Mouse (Mus musculus) liver, embryonic 12.5 days (tissue): ENCODE measurements at regions not wholly inside any gene's neighbourhood (a gene's known extent, or its start where the extent isn't known, plus 50 kb on each side); places are given as distances from the start of the nearest gene placed in this dataset.
A peak's percentile ranks its signal among the peaks of the same experiment; 100 is the strongest.
"Not testable (repeated sequence)": the region's sequence is repeated elsewhere in the genome, so short reads cannot be mapped to it uniquely, and the experiment has no call there.

Experiments used
- ATAC-seq: fragments of 200-750 bp; cut with Nextera tagmentation; 2 replicates; pipeline ENCODE4 v1.8.0; 2017; ENCODE audit warnings: moderate number of reproducible peaks, mild to moderate bottlenecking, moderate library complexity
- H3K27ac ChIP-seq: fragments of 300-500 bp; sonication (generic); 2 replicates; pipeline ENCODE4 v1.5.1; 2016; ENCODE audit warnings: mild to moderate bottlenecking
- H3K27me3 ChIP-seq: fragments of 300-500 bp; sonication (generic); replicated peaks from 2 replicates; pipeline ENCODE4 v1.6.1; 2016; ENCODE audit warnings: mild to moderate bottlenecking, moderate library complexity
- H3K36me3 ChIP-seq: fragments of 300-500 bp; sonication (generic); 2 replicates; pipeline ENCODE4 v1.6.1; 2016; ENCODE audit warnings: mild to moderate bottlenecking, moderate library complexity
- H3K4me1 ChIP-seq: fragments of 300-500 bp; sonication (generic); 2 replicates; pipeline ENCODE4 v1.6.1; 2016
- H3K4me2 ChIP-seq: fragments of 300-500 bp; sonication (generic); 2 replicates; pipeline ENCODE4 v1.6.1; 2016; ENCODE audit warnings: mild to moderate bottlenecking, moderate library complexity
- H3K4me3 ChIP-seq: fragments of 300-500 bp; sonication (generic); 2 replicates; pipeline ENCODE4 v1.5.1; 2016; ENCODE audit warnings: mild to moderate bottlenecking, moderate library complexity
- H3K9ac ChIP-seq: fragments of 300-500 bp; sonication (generic); 2 replicates; pipeline ENCODE4 v1.6.1; 2016; ENCODE audit warnings: mild to moderate bottlenecking, moderate library complexity
- H3K9me3 ChIP-seq: fragments of 300-500 bp; sonication (generic); replicated peaks from 2 replicates; pipeline ENCODE4 v1.6.1; 2016; ENCODE audit warnings: mild to moderate bottlenecking, moderate library complexity
- WGBS: fragments of 180-500 bp; shearing (Covaris S2); methylation state at CpG from one replicate; pipeline ENCODE4 v1.1.7; 2016; ENCODE audit not compliant: insufficient replicate concordance; 5-methylcytosine and 5-hydroxymethylcytosine counted together

DNA sequence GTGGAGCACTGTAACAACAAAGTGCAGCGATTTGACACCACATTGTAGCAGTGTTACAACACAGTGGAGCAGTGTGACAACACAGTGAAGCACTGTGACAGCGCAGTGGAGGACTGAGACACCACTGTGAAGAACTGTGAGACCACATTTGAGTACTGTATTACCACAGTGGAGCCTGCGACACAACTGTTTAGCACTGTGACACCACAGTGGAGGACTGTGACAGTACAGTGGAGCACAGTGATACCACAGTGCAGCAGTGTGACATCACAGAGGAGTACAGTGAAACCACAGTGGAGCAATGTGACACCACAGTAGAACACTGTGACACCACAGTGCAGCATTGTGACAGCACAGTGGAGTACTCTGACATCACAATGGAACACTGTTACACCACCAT, 102.5 kb upstream of the Vmn1r2 start:
- Histone ChIP-seq H3K4me1 (no peaks in the 10 kb centered on the region), H3K9ac (no peak overlapping the region), H3K4me2 (no peak overlapping the region), H3K27ac (no peak overlapping the region), H3K27me3 (no peaks in the 10 kb centered on the region), H3K36me3 (no peaks in the 10 kb centered on the region), H3K9me3 (peaks cover 83% of the 10 kb centered on the region), H3K4me3 (no peak overlapping the region)
- no peak for ATAC-seq
- WGBS: 26% methylated on average over 3 of the region's 3 CpGs

DNA sequence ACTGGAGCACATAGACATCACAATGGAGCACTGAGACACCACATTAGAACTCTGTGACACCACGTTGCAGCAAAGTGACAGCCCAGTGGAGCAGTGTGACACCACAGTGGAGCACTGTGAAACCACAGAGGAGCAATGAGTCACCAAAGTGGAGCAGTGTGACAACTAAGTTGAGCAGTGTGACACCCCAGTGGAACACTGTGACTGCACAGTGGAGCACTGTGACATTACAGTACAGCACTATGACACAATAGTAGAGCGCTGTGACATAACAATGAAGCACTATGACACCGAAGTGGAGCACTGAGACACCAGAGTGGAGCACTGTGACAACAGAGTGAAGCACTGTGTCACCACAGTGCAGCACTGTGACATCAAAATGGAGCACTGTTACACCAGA, 101.8 kb upstream of the Vmn1r2 start:
- H3K4me3 ChIP-seq, H3K9ac ChIP-seq, ATAC-seq, H3K27me3 ChIP-seq, H3K4me2 ChIP-seq, H3K36me3 ChIP-seq, H3K4me1 ChIP-seq, H3K27ac ChIP-seq: not testable (repeated sequence)
- 48% methylated on average over 3 of the region's 3 CpGs for WGBS
- H3K9me3 ChIP-seq: peaks cover 81% of the 10 kb centered on the region

GRCm38 (mm10) chr4:3066051-3066736, 100.9 kb upstream of the Vmn1r2 start:
- Histone ChIP-seq H3K4me1 (no peaks in the 10 kb centered on the region), H3K4me3 (no peak overlapping the region), H3K9me3 (peaks cover 89% of the 10 kb centered on the region), H3K36me3 (no peaks in the 10 kb centered on the region), H3K9ac (no peak overlapping the region), H3K4me2 (no peak overlapping the region), H3K27me3 (no peaks in the 10 kb centered on the region), H3K27ac (no peak overlapping the region)
- 55% methylated on average over 5 of the region's 5 CpGs for WGBS
- ATAC-seq: no peak

GRCm38 (mm10) chr4:3067265-3067664, 99.9 kb upstream of the Vmn1r2 start:
- ATAC-seq: no peak
- WGBS: 40% methylated on average over 2 of the region's 2 CpGs
- Histone ChIP-seq H3K4me2 (no peak overlapping the region), H3K27ac (no peak overlapping the region), H3K36me3 (no peaks in the 10 kb centered on the region), H3K27me3 (no peaks in the 10 kb centered on the region), H3K9me3 (peaks cover 91% of the 10 kb centered on the region), H3K4me3 (no peak overlapping the region), H3K9ac (no peak overlapping the region), H3K4me1 (no peaks in the 10 kb centered on the region)

- Histone ChIP-seq H3K9ac (no peak overlapping the region), H3K9me3 (peaks cover 91% of the 10 kb centered on the region), H3K27ac (no peak overlapping the region), H3K27me3 (no peaks in the 10 kb centered on the region), H3K36me3 (no peaks in the 10 kb centered on the region), H3K4me1 (no peaks in the 10 kb centered on the region), H3K4me3 (no peak overlapping the region), H3K4me2 (no peak overlapping the region)
- peak; percentile 55 for ATAC-seq
- 21% methylated on average over 2 of the region's 2 CpGs for WGBS
Observed at GRCm38 (mm10) chr4:3067666-3068065, 99.5 kb upstream of the Vmn1r2 start.

DNA sequence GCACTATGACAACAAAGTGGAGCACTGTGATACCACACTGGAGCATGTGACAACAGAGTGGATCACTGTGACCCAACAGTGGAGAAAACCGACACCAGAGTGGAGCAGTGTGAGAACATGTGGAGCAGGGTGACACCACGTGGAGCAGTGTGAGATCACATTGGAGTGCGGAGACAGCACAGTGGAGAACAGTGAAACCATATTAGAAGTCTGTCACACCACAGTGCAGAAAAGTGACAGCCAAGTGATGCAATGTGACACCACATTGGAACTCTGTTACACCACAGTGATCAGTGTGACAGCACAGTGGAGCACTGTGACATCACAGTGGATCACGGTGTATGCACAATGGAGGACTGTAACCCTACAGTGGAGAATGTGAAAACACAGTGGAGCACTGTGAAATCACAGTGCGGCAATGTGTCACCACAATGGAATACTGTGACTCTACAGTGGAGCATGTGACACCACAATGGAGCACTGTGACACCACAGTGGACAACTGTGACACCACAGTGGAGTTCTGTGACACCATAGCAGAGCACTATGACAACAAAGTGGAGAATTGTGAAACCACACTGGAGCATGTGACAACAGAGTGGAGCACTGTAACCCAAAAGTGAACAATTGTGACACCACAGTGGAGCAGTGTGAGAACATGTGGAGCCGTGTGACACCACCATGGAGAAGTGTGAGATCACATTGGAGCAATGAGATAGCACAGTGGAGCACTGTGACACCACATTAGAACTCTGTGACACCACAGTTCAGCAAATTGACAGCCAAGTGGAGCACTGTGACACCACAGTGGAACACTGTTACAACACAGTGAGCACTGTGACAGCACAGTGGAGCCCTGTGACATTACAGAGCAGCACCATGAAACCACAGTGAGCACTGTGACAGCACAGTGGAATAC, 98.6 kb upstream of the Vmn1r2 start:
- Histone ChIP-seq H3K27me3 (no peaks in the 10 kb centered on the region), H3K27ac (no peak overlapping the region), H3K4me1 (no peaks in the 10 kb centered on the region), H3K9ac (no peak overlapping the region), H3K4me2 (no peak overlapping the region), H3K9me3 (peaks cover 85% of the 10 kb centered on the region), H3K4me3 (no peak overlapping the region), H3K36me3 (no peaks in the 10 kb centered on the region)
- ATAC-seq: 0 out of 2 replicates have a peak, but pooled peaks have one; percentile 10
- 60% methylated on average over 6 of the region's 6 CpGs for WGBS

GRCm38 (mm10) chr4:3069341-3069740, 97.8 kb upstream of the Vmn1r2 start:
- no peak overlapping the region for H3K27ac ChIP-seq
- H3K9me3 ChIP-seq: peaks cover 77% of the 10 kb centered on the region
- H3K36me3 ChIP-seq: no peaks in the 10 kb centered on the region
- no peak overlapping the region for H3K9ac ChIP-seq
- H3K4me3 ChIP-seq: no peak overlapping the region
- ATAC-seq: peak; percentile 22
- H3K4me1 ChIP-seq: no peaks in the 10 kb centered on the region
- WGBS: 32% methylated on average over 1 of the region's 1 CpGs
- no peak overlapping the region for H3K4me2 ChIP-seq
- no peaks in the 10 kb centered on the region for H3K27me3 ChIP-seq

DNA sequence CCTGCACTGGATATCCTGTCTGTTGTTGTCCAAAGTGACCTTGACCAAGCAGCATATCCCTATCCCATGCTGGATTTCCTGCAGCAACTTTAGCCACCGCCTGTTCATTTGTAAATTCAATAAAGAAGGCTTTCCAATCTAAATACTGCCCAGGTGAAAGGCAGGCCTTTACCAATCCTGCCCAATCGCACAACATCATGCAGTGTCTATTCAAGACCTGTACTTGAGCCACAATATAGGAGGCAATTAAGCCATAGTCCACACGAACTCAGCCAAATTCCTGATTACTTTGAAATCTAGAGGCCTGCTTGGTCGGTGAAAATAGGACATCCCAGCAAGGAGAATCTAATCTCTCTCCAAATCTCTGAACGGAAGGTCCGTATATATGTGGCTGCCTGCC, 95.8 kb upstream of the Vmn1r2 start:
- H3K4me2 ChIP-seq, H3K9ac ChIP-seq, H3K27ac ChIP-seq, ATAC-seq, H3K4me1 ChIP-seq, H3K36me3 ChIP-seq, H3K4me3 ChIP-seq, H3K27me3 ChIP-seq: not testable (repeated sequence)
- peaks cover 58% of the 10 kb centered on the region for H3K9me3 ChIP-seq
- WGBS: 52% methylated on average over 6 of the region's 6 CpGs

- Histone ChIP-seq H3K27ac (no peak overlapping the region), H3K36me3 (no peaks in the 10 kb centered on the region), H3K4me1 (no peaks in the 10 kb centered on the region), H3K27me3 (no peaks in the 10 kb centered on the region), H3K4me2 (no peak overlapping the region), H3K9ac (no peak overlapping the region), H3K4me3 (no peak overlapping the region), H3K9me3 (peaks cover 59% of the 10 kb centered on the region)
- 72% methylated on average over 1 of the region's 1 CpGs for WGBS
- ATAC-seq: no peak
Observed at GRCm38 (mm10) chr4:3079901-3080300, 87.2 kb upstream of the Vmn1r2 start.

DNA sequence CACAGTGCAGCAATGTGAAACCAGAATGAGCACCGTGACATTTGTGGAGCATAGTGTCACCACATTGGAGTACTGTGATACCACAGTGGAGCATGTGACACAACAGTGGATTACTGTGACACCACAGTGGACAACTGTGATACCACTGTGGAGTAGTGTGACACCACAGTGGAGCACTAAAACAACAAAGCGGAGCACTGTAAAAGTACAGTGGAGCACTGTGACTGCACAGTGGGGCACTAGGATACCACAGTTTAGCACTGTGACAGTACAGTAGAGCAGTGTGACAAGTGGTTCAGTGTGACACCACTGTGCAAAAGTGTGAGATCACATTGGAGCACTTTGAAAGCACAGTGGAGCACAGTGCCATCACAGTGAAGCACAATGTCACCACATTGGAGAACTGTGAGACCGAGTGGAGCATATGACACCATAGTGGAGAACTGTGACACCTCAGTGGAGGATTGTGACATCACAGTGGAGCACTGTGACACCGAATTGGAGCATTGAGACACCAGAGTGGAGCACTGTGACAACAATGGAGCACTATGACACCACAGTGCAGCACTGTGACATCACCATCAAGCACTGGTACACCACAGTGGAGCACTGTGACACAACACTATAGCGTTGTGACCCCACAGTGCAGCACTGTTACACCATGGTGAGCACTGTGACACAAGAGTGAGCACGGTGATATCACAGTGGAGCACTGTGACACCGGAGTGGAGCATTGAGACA, 86.6 kb upstream of the Vmn1r2 start:
- 43% methylated on average over 7 of the region's 7 CpGs for WGBS
- ATAC-seq: peak; percentile 20; the same call in 1 of the 2 replicates
- Histone ChIP-seq H3K4me3 (no peak overlapping the region), H3K27me3 (no peaks in the 10 kb centered on the region), H3K4me2 (no peak overlapping the region), H3K9me3 (peaks cover 64% of the 10 kb centered on the region), H3K9ac (no peak overlapping the region), H3K36me3 (no peaks in the 10 kb centered on the region), H3K4me1 (no peaks in the 10 kb centered on the region), H3K27ac (no peak overlapping the region)

DNA sequence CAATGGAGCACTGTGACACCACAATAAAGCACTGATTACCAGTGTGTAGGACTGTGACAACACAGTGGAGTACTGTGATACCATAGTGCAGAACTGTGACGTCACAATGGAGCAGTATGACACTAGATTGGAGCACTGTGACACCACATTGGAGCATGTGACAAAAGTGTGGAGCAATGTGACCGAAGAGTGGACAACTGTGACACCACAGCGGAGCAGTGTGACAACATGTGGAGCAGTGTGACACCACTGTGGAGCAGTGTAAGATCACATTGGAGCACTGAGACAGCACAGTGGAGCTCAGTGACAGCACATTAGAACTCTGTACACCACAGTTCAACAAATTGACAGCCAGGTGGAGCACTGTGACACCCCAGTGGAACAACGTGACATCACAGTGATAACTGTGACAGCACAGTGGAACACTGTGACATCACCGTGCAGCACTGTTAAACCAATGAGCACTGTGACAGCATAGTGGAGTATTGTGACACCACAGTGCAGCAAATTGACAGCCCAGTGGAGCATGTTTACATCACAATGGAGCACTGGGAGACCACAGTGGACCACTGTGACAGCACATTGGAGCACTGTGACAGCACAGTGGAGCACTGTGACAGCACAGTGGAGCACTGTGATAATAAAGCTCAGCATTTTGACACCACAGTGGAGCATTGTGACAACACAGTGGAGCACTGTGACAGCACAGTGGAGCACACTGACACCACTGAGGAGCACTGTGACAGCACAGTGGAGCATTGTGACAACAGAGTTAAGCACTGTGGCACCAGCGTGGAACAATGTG, 85.8 kb upstream of the Vmn1r2 start:
- peak; percentile 27 for ATAC-seq
- Histone ChIP-seq H3K36me3 (no peaks in the 10 kb centered on the region), H3K9me3 (peaks cover 70% of the 10 kb centered on the region), H3K27me3 (no peaks in the 10 kb centered on the region), H3K4me2 (no peak overlapping the region), H3K27ac (no peak overlapping the region), H3K9ac (no peak overlapping the region), H3K4me3 (no peak overlapping the region), H3K4me1 (no peaks in the 10 kb centered on the region)
- 45% methylated on average over 6 of the region's 6 CpGs for WGBS
